Mouse (Mus musculus): ENCODE data around the gene Vipr2. TPM values are rescaled to one million over a fixed set of nuclear protein-coding genes. Genes with fewer than 3 reads are reported as not detected.
A peak's percentile ranks its signal among the peaks of the same experiment; 100 is the strongest.

Vipr2 gene
- polyA plus RNA-seq, 1 experiment from 2014 or later: 5.3 TPM

DNA sequence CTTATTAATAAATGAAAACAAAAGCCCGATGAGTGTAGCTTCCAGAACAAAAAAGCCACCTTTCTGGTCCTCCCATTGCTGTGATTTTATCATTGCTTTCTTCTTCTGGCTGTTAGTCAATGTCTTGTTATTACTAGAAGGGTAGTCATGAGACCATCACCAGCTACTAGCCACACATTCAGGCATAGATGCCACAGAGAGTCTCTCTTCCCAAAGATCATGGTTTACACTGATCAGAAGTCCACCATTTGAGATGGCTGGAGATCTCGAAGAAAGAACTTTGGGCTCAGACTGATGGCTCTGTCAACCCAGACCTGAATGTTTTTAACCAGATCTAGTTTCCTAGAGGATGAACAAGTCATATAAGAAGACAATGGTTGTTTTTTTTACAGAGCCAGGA, 38.3 kb downstream of the Vipr2 start:
- no peak for ATAC-seq (replicated peaks; ENCODE audit: low FRiP score, low TSS enrichment, low read depth)
- 89% methylated on average over 2 of the region's 2 CpGs for WGBS
- DNase-seq (ENCODE audit: low spot score): no peak

DNA sequence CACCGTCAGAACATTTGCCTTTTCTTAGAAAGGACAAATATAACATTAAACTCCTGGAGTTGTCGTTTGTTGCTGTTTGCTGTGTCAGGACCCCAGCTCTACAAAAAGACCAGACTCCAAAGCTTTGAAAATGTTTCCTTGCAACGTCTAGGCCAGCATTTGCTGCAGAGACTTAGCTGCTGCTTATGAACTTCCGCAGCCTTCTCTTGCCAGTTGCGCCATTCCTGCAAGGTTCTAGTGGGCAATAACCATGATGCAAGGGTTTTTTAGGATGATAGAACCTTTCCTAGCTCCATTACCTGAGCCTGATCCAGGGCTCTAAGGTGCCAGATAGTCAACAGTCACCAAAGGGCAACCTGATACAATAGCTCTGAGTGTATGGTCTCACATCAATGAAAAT, 38.9 kb downstream of the Vipr2 start:
- DNase-seq (ENCODE audit: low spot score) (no peak), ATAC-seq (replicated peaks; ENCODE audit: low FRiP score, low TSS enrichment, low read depth) (no peak)
- Histone ChIP-seq H3K9me3 (ENCODE audit: control insufficient read depth, low read length) (no peaks in the 10 kb centered on the region), H3K36me3 (ENCODE audit: control insufficient read depth, insufficient read depth, low read length) (no peaks in the 10 kb centered on the region), H3K4me3 (ENCODE audit: low read depth, low read length) (no peak overlapping the region), H3K27me3 (replicated peaks; ENCODE audit: control insufficient read depth, insufficient read depth, low read length) (no peaks in the 10 kb centered on the region), H3K9ac (ENCODE audit: low read length) (no peak overlapping the region), H3K4me2 (ENCODE audit: low read length) (no peak overlapping the region), H3K27ac (ENCODE audit: low read depth) (no peak overlapping the region), H3K4me1 (replicated peaks; ENCODE audit: control insufficient read depth, insufficient read depth, low read length) (no peaks in the 10 kb centered on the region)
- 85% methylated on average over 5 of the region's 5 CpGs for WGBS

More for the DNA sequence above, 38.3 kb downstream of the Vipr2 start:
- Histone ChIP-seq H3K9me3 (ENCODE audit: control insufficient read depth, low read length) (no peaks in the 10 kb centered on the region), H3K36me3 (ENCODE audit: control insufficient read depth, insufficient read depth, low read length) (no peaks in the 10 kb centered on the region), H3K27ac (ENCODE audit: low read depth) (no peak overlapping the region), H3K4me2 (ENCODE audit: low read length) (no peak overlapping the region), H3K27me3 (replicated peaks; ENCODE audit: control insufficient read depth, insufficient read depth, low read length) (no peaks in the 10 kb centered on the region), H3K4me1 (replicated peaks; ENCODE audit: control insufficient read depth, insufficient read depth, low read length) (no peaks in the 10 kb centered on the region), H3K9ac (ENCODE audit: low read length) (no peak overlapping the region), H3K4me3 (ENCODE audit: low read depth, low read length) (no peak overlapping the region)

DNA sequence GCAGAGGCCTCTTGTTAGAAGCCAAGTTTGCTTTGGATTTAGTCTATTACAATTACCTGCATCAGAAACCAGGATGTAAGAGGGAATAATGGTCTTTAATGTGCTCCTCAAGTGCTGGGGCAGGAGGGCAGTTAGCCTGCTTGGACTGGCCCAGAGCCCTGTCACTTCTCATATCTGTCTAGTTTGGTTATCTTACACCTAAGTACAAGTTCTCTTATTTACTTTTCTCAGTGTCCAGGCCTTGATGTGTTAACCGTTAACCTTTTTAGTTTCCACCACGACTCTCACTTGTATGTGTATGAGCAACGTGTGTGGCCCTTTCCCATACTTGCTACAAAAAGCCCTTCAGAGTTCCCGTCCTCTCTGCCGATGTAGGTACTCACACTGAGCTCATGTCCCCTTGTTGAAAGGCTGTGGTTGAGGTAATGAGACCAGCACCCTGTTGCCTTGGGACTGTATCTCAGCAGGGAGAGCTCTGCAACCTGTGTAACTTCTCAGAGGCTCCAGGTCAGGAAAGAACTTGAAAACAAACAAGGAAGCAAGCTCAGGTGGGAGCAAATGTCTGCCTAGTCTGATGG, 39.9 kb downstream of the Vipr2 start:
- no peaks in the 10 kb centered on the region for H3K27me3 ChIP-seq (replicated peaks; ENCODE audit: control insufficient read depth, insufficient read depth, low read length)
- 47% methylated on average over 5 of the region's 5 CpGs for WGBS
- no peaks in the 10 kb centered on the region for H3K4me1 ChIP-seq (replicated peaks; ENCODE audit: control insufficient read depth, insufficient read depth, low read length)
- no peak overlapping the region for H3K4me3 ChIP-seq (ENCODE audit: low read depth, low read length)
- H3K9ac ChIP-seq (ENCODE audit: low read length): no peak overlapping the region
- ATAC-seq (replicated peaks; ENCODE audit: low FRiP score, low TSS enrichment, low read depth): no peak
- no peak overlapping the region for H3K27ac ChIP-seq (ENCODE audit: low read depth)
- no peaks in the 10 kb centered on the region for H3K9me3 ChIP-seq (ENCODE audit: control insufficient read depth, low read length)
- no peaks in the 10 kb centered on the region for H3K36me3 ChIP-seq (ENCODE audit: control insufficient read depth, insufficient read depth, low read length)
- no peak overlapping the region for H3K4me2 ChIP-seq (ENCODE audit: low read length)
- DNase-seq (ENCODE audit: low spot score): peak; percentile 43

DNA sequence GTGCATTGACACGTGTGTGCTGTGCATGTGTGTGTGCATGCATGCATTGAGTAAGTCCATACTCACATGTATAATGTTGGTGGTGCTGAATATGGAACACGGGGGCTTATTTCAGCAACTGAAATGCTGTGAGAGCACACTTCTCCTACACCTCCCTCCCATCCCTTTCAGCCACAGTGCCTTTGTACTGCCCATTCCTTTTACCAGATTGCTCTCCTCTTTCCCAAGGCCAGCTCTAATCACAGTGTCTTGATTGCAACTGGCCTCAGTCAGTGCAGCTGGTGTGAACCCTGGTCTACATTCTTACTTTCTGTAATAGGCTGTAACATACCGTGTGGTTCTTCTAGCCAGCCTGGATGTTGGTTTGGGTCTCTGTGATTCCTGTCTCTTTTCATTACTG, 41.5 kb downstream of the Vipr2 start:
- Histone ChIP-seq H3K4me2 (ENCODE audit: low read length) (no peak overlapping the region), H3K4me1 (replicated peaks; ENCODE audit: control insufficient read depth, insufficient read depth, low read length) (no peaks in the 10 kb centered on the region), H3K27me3 (replicated peaks; ENCODE audit: control insufficient read depth, insufficient read depth, low read length) (no peaks in the 10 kb centered on the region), H3K9ac (ENCODE audit: low read length) (no peak overlapping the region), H3K4me3 (ENCODE audit: low read depth, low read length) (no peak overlapping the region), H3K27ac (ENCODE audit: low read depth) (no peak overlapping the region), H3K9me3 (ENCODE audit: control insufficient read depth, low read length) (no peaks in the 10 kb centered on the region), H3K36me3 (ENCODE audit: control insufficient read depth, insufficient read depth, low read length) (no peaks in the 10 kb centered on the region)
- peak; percentile 20 for DNase-seq (ENCODE audit: low spot score)
- WGBS: 77% methylated on average over 3 of the region's 3 CpGs
- ATAC-seq (replicated peaks; ENCODE audit: low FRiP score, low TSS enrichment, low read depth): no peak

DNA sequence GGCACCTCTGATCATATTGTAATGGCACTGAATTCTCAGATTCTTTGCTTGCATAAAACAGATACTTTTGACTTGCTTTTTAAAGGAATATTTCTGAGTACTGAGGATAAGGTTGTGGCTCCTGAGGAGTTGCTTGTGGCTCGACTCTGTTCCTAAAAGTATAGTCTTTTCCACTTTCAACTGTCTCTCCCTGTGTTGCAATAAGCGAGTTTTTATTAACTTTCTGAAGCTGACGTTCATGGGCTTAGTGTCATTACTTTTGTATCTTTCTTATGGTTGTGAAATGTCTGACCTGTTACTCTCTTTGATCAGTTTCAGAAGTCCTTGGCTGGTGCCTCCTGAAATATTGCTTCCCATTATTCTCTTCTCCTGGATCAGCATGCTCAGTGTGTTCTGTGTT, 46.3 kb downstream of the Vipr2 start:
- ATAC-seq (replicated peaks; ENCODE audit: low FRiP score, low TSS enrichment, low read depth) (no peak), DNase-seq (ENCODE audit: low spot score) (no peak)
- WGBS: 73% methylated on average over 3 of the region's 3 CpGs
- Histone ChIP-seq H3K27me3 (replicated peaks; ENCODE audit: control insufficient read depth, insufficient read depth, low read length) (no peaks in the 10 kb centered on the region), H3K9me3 (ENCODE audit: control insufficient read depth, low read length) (peaks cover 3% of the 10 kb centered on the region; the same call in 1 of the 2 replicates), H3K4me2 (ENCODE audit: low read length) (no peak overlapping the region), H3K9ac (ENCODE audit: low read length) (no peak overlapping the region), H3K36me3 (ENCODE audit: control insufficient read depth, insufficient read depth, low read length) (no peaks in the 10 kb centered on the region), H3K4me1 (replicated peaks; ENCODE audit: control insufficient read depth, insufficient read depth, low read length) (no peaks in the 10 kb centered on the region), H3K27ac (ENCODE audit: low read depth) (no peak overlapping the region), H3K4me3 (ENCODE audit: low read depth, low read length) (no peak overlapping the region)

- DNase-seq (ENCODE audit: low spot score): no peak
- no peak overlapping the region for H3K27ac ChIP-seq (ENCODE audit: low read depth)
- WGBS: 61% methylated on average over 7 of the region's 7 CpGs
Observed at GRCm38 (mm10) chr12:116130936-116131335, 53.4 kb downstream of the Vipr2 start.

DNA sequence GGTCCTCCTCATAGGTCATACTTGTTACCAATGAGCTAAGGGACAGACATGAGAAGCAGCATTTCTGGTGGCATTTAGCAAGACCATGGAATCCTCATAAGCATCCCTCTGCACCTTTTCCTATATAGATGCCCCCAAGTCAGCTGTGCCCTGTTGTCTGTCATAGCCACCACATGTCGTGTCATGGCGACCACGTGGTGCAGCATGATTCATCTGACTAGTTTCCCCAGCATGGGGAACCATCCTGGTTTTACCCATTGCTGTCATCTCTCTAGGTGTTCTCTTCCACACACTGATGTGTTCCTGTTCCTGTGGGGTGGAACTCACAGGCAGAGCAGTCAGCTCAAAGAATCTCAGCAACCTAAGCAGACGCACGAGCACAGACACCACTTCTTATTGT, 55.4 kb downstream of the Vipr2 start:
- Histone ChIP-seq H3K9ac (ENCODE audit: low read length) (no peak overlapping the region), H3K4me2 (ENCODE audit: low read length) (no peak overlapping the region), H3K27ac (ENCODE audit: low read depth) (no peak overlapping the region), H3K36me3 (ENCODE audit: control insufficient read depth, insufficient read depth, low read length) (no peaks in the 10 kb centered on the region), H3K9me3 (ENCODE audit: control insufficient read depth, low read length) (no peaks in the 10 kb centered on the region), H3K27me3 (replicated peaks; ENCODE audit: control insufficient read depth, insufficient read depth, low read length) (no peaks in the 10 kb centered on the region), H3K4me3 (ENCODE audit: low read depth, low read length) (no peak overlapping the region), H3K4me1 (replicated peaks; ENCODE audit: control insufficient read depth, insufficient read depth, low read length) (no peaks in the 10 kb centered on the region)
- ATAC-seq (replicated peaks; ENCODE audit: low FRiP score, low TSS enrichment, low read depth) (no peak), DNase-seq (ENCODE audit: low spot score) (no peak)
- WGBS: 88% methylated on average over 5 of the region's 5 CpGs

More at GRCm38 (mm10) chr12:116130936-116131335, 53.4 kb downstream of the Vipr2 start:
- H3K27me3 ChIP-seq (replicated peaks; ENCODE audit: control insufficient read depth, insufficient read depth, low read length): no peaks in the 10 kb centered on the region
- no peak for ATAC-seq (replicated peaks; ENCODE audit: low FRiP score, low TSS enrichment, low read depth)
- H3K4me1 ChIP-seq (replicated peaks; ENCODE audit: control insufficient read depth, insufficient read depth, low read length): no peaks in the 10 kb centered on the region
- H3K36me3 ChIP-seq (ENCODE audit: control insufficient read depth, insufficient read depth, low read length): no peaks in the 10 kb centered on the region
- no peak overlapping the region for H3K4me2 ChIP-seq (ENCODE audit: low read length)
- H3K9me3 ChIP-seq (ENCODE audit: control insufficient read depth, low read length): peaks cover 3% of the 10 kb centered on the region; the same call in 1 of the 2 replicates
- no peak overlapping the region for H3K9ac ChIP-seq (ENCODE audit: low read length)
- no peak overlapping the region for H3K4me3 ChIP-seq (ENCODE audit: low read depth, low read length)

GRCm38 (mm10) chr12:116135906-116136305, 58.4 kb downstream of the Vipr2 start:
- WGBS: 85% methylated on average over 4 of the region's 4 CpGs

More at GRCm38 (mm10) chr12:116135906-116136305, 58.4 kb downstream of the Vipr2 start:
- no peak for ATAC-seq (replicated peaks; ENCODE audit: low FRiP score, low TSS enrichment, low read depth)
- Histone ChIP-seq H3K36me3 (ENCODE audit: control insufficient read depth, insufficient read depth, low read length) (no peaks in the 10 kb centered on the region), H3K9ac (ENCODE audit: low read length) (no peak overlapping the region), H3K4me3 (ENCODE audit: low read depth, low read length) (no peak overlapping the region), H3K9me3 (ENCODE audit: control insufficient read depth, low read length) (no peaks in the 10 kb centered on the region), H3K27me3 (replicated peaks; ENCODE audit: control insufficient read depth, insufficient read depth, low read length) (no peaks in the 10 kb centered on the region), H3K4me1 (replicated peaks; ENCODE audit: control insufficient read depth, insufficient read depth, low read length) (no peaks in the 10 kb centered on the region), H3K27ac (ENCODE audit: low read depth) (no peak overlapping the region), H3K4me2 (ENCODE audit: low read length) (no peak overlapping the region)
- DNase-seq (ENCODE audit: low spot score): no peak

Measured in intestine, embryonic 14.5 days (tissue).